Mouse (Mus musculus): ENCODE results near the gene Zdhhc15. TPM values are rescaled to one million over a fixed set of nuclear protein-coding genes. Genes with fewer than 3 reads are reported as not detected.
"Not testable (repeated sequence)": the region's sequence is repeated elsewhere in the genome, so short reads cannot be mapped to it uniquely, and the experiment has no call there.

Gene Zdhhc15
- polyA plus RNA-seq (2015; fragmentation: Nextera tagmentation; extraction: Ambion mirVana), result 0.68 and 0.69 TPM in 2 replicates

- TF ChIP-seq EP300 (IDR thresholded peaks at IDR 0.05; ENCODE audit: low read depth), result no peak
- TF ChIP-seq CTCF (IDR thresholded peaks at IDR 0.05; ENCODE audit: low read depth), result no peak
- Histone ChIP-seq H3K9ac (replicated peaks) (peak within 1 kb of the TSS; percentile 49), H3K27ac (ENCODE audit: low read depth) (no peak within 1 kb of the TSS), H3K27me3 (ENCODE audit: insufficient read depth, low read length) (no peaks in the 10 kb centered on the region), H3K9me3 (ENCODE audit: low read length) (no peaks in the 10 kb centered on the region), H3K4me3 (ENCODE audit: low read depth, low read length) (peak within 1 kb of the TSS; percentile 51), H3K4me2 (ENCODE audit: low read depth, low read length) (peak within 1 kb of the TSS; percentile 74), H3K4me1 (ENCODE audit: insufficient read depth) (no peaks in the 10 kb centered on the region), H3K36me3 (replicated peaks; ENCODE audit: insufficient read depth, low read length) (no peaks in the 10 kb centered on the region)
- WGBS (ENCODE audit: insufficient replicate concordance), result 21% methylated on average over 27 of the region's 31 CpGs
- peak; percentile 92 for ATAC-seq
- DNase-seq, result peak; percentile 63
Observed at GRCm38 (mm10) chrX:104670757-104671549, at the start of gene Zdhhc15. TSS of gene Zdhhc15 (minus strand) at chrX:104671064.

- Histone ChIP-seq H3K27me3 (ENCODE audit: insufficient read depth, low read length) (no peaks in the 10 kb centered on the region), H3K4me1 (ENCODE audit: insufficient read depth) (no peaks in the 10 kb centered on the region), H3K36me3 (replicated peaks; ENCODE audit: insufficient read depth, low read length) (no peaks in the 10 kb centered on the region), H3K4me2 (ENCODE audit: low read depth, low read length) (no peak overlapping the region), H3K27ac (ENCODE audit: low read depth) (no peak overlapping the region), H3K9me3 (ENCODE audit: low read length) (no peaks in the 10 kb centered on the region), H3K4me3 (ENCODE audit: low read depth, low read length) (no peak overlapping the region), H3K9ac (replicated peaks) (no peak overlapping the region)
- 76% methylated on average over 2 of the region's 2 CpGs for WGBS (ENCODE audit: insufficient replicate concordance)
- ATAC-seq (no peak), DNase-seq (no peak)
- TF ChIP-seq CTCF (IDR thresholded peaks at IDR 0.05; ENCODE audit: low read depth) (no peak), EP300 (IDR thresholded peaks at IDR 0.05; ENCODE audit: low read depth) (no peak)
Observed at GRCm38 (mm10) chrX:104707935-104708334, 37.1 kb upstream of the Zdhhc15 start.

- Histone ChIP-seq H3K36me3 (replicated peaks; ENCODE audit: insufficient read depth, low read length) (no peaks in the 10 kb centered on the region), H3K4me1 (ENCODE audit: insufficient read depth) (no peaks in the 10 kb centered on the region), H3K4me2 (ENCODE audit: low read depth, low read length) (peak overlapping the region; percentile 74), H3K4me3 (ENCODE audit: low read depth, low read length) (peak overlapping the region; percentile 51), H3K27ac (ENCODE audit: low read depth) (no peak overlapping the region), H3K27me3 (ENCODE audit: insufficient read depth, low read length) (no peaks in the 10 kb centered on the region), H3K9me3 (ENCODE audit: low read length) (no peaks in the 10 kb centered on the region), H3K9ac (replicated peaks) (peak overlapping the region; percentile 49)
- TF ChIP-seq EP300 (IDR thresholded peaks at IDR 0.05; ENCODE audit: low read depth), result no peak
- DNase-seq, result no peak
- WGBS (ENCODE audit: insufficient replicate concordance), result 22% methylated on average over 19 of the region's 19 CpGs
- peak; percentile 33 for ATAC-seq
Observed at GRCm38 (mm10) chrX:104669850-104670756, 761 bp downstream of the Zdhhc15 start.

- no peak overlapping the region for H3K4me2 ChIP-seq (ENCODE audit: low read depth, low read length)
- WGBS (ENCODE audit: insufficient replicate concordance), result 70% methylated on average over 1 of the region's 1 CpGs
- no peak overlapping the region for H3K27ac ChIP-seq (ENCODE audit: low read depth)
- H3K4me3 ChIP-seq (ENCODE audit: low read depth, low read length), result no peak overlapping the region
- ATAC-seq, result no peak
- no peaks in the 10 kb centered on the region for H3K36me3 ChIP-seq (replicated peaks; ENCODE audit: insufficient read depth, low read length)
- no peak for DNase-seq
- H3K27me3 ChIP-seq (ENCODE audit: insufficient read depth, low read length), result no peaks in the 10 kb centered on the region
- no peak overlapping the region for H3K9ac ChIP-seq (replicated peaks)
- no peaks in the 10 kb centered on the region for H3K4me1 ChIP-seq (ENCODE audit: insufficient read depth)
- TF ChIP-seq EP300 (IDR thresholded peaks at IDR 0.05; ENCODE audit: low read depth) (no peak), CTCF (IDR thresholded peaks at IDR 0.05; ENCODE audit: low read depth) (no peak)
- no peaks in the 10 kb centered on the region for H3K9me3 ChIP-seq (ENCODE audit: low read length)
Observed at GRCm38 (mm10) chrX:104656976-104657375, 13.9 kb downstream of the Zdhhc15 start.

GRCm38 (mm10) chrX:104612531-104612930 lies 58.3 kb downstream of the Zdhhc15 start:
- H3K36me3 ChIP-seq (replicated peaks; ENCODE audit: insufficient read depth, low read length), result no peaks in the 10 kb centered on the region
- no peaks in the 10 kb centered on the region for H3K27me3 ChIP-seq (ENCODE audit: insufficient read depth, low read length)
- TF ChIP-seq CTCF (IDR thresholded peaks at IDR 0.05; ENCODE audit: low read depth) (no peak), EP300 (IDR thresholded peaks at IDR 0.05; ENCODE audit: low read depth) (no peak)
- WGBS (ENCODE audit: insufficient replicate concordance), result 73% methylated on average over 10 of the region's 10 CpGs
- no peaks in the 10 kb centered on the region for H3K9me3 ChIP-seq (ENCODE audit: low read length)
- no peaks in the 10 kb centered on the region for H3K4me1 ChIP-seq (ENCODE audit: insufficient read depth)
- H3K9ac ChIP-seq (replicated peaks), result no peak overlapping the region
- no peak overlapping the region for H3K4me2 ChIP-seq (ENCODE audit: low read depth, low read length)
- DNase-seq, result no peak
- no peak for ATAC-seq
- H3K4me3 ChIP-seq (ENCODE audit: low read depth, low read length), result no peak overlapping the region
- no peak overlapping the region for H3K27ac ChIP-seq (ENCODE audit: low read depth)

- not testable (repeated sequence) for H3K27ac ChIP-seq (ENCODE audit: low read depth); H3K4me1 ChIP-seq (ENCODE audit: insufficient read depth); H3K36me3 ChIP-seq (replicated peaks; ENCODE audit: insufficient read depth, low read length); H3K27me3 ChIP-seq (ENCODE audit: insufficient read depth, low read length); H3K9ac ChIP-seq (replicated peaks); DNase-seq; H3K4me3 ChIP-seq (ENCODE audit: low read depth, low read length); H3K4me2 ChIP-seq (ENCODE audit: low read depth, low read length); H3K9me3 ChIP-seq (ENCODE audit: low read length)
- no CpG with 5 or more reads among the region's 7 CpGs for WGBS (ENCODE audit: insufficient replicate concordance)
- peak; percentile 51; the same call in 1 of the 2 replicates for ATAC-seq
Observed at GRCm38 (mm10) chrX:104603738-104604430, 67.0 kb downstream of the Zdhhc15 start.

GRCm38 (mm10) chrX:104602168-104602859 lies 68.5 kb downstream of the Zdhhc15 start:
- not testable (repeated sequence) for H3K4me3 ChIP-seq (ENCODE audit: low read depth, low read length); H3K4me1 ChIP-seq (ENCODE audit: insufficient read depth); H3K27me3 ChIP-seq (ENCODE audit: insufficient read depth, low read length); H3K27ac ChIP-seq (ENCODE audit: low read depth); H3K9ac ChIP-seq (replicated peaks); H3K4me2 ChIP-seq (ENCODE audit: low read depth, low read length); H3K36me3 ChIP-seq (replicated peaks; ENCODE audit: insufficient read depth, low read length); H3K9me3 ChIP-seq (ENCODE audit: low read length); DNase-seq
- peak; percentile 36; the same call in 1 of the 2 replicates for ATAC-seq
- WGBS (ENCODE audit: insufficient replicate concordance), result 73% methylated on average over 6 of the region's 13 CpGs

All from liver, postnatal 0 days (tissue).